Mouse (Mus musculus) stomach, postnatal 0 days (tissue): Measurements from ENCODE around the gene Tmc4. TPM values are rescaled to one million over a fixed set of nuclear protein-coding genes. Genes with fewer than 3 reads are reported as not detected.
"Not testable (repeated sequence)": the region's sequence is repeated elsewhere in the genome, so short reads cannot be mapped to it uniquely, and the experiment has no call there.

ENCODE experiments used
- ATAC-seq: fragments of 200-750 bp; cut with Nextera tagmentation; 2 replicates; pipeline ENCODE4 v1.8.0; 2017; ENCODE audit not compliant: low FRiP score, low TSS enrichment
- DNase-seq: peaks from one replicate; pipeline ENCODE4 v3.0.0-alpha.2; 2016; ENCODE audit warnings: low spot score
- H3K27ac ChIP-seq: fragments of 300-500 bp; sonication (generic); replicated peaks from 2 replicates; pipeline ENCODE4 v1.5.1; 2014; ENCODE audit warnings: mild to moderate bottlenecking, control low read depth
- H3K27me3 ChIP-seq: fragments of 300-500 bp; sonication (generic); 2 replicates; pipeline ENCODE4 v1.6.1; 2014; ENCODE audit warnings: low read length; ENCODE audit not compliant: control insufficient read depth, insufficient read depth
- H3K36me3 ChIP-seq: fragments of 300-500 bp; sonication (generic); 2 replicates; pipeline ENCODE4 v1.6.1; 2014; ENCODE audit warnings: low read length, mixed read lengths; ENCODE audit not compliant: control insufficient read depth, insufficient read depth
- H3K4me1 ChIP-seq: fragments of 300-500 bp; sonication (generic); replicated peaks from 2 replicates; pipeline ENCODE4 v1.6.1; 2014; ENCODE audit warnings: antibody characterized with exemption; ENCODE audit not compliant: control insufficient read depth, insufficient read depth
- H3K4me2 ChIP-seq: fragments of 300-500 bp; sonication (generic); replicated peaks from 2 replicates; pipeline ENCODE4 v1.6.1; 2014; ENCODE audit warnings: low read depth, mild to moderate bottlenecking, control low read depth, moderate library complexity
- H3K4me3 ChIP-seq: fragments of 300-500 bp; sonication (generic); 2 replicates; pipeline ENCODE4 v1.5.1; 2014; ENCODE audit warnings: low read depth, low read length, control low read depth
- H3K9ac ChIP-seq: fragments of 300-500 bp; sonication (generic); 2 replicates; pipeline ENCODE4 v1.6.1; 2014; ENCODE audit warnings: mild to moderate bottlenecking, low read length, control low read depth, mixed read lengths
- H3K9me3 ChIP-seq: fragments of 300-500 bp; sonication (generic); 2 replicates; pipeline ENCODE4 v1.6.1; 2016; ENCODE audit warnings: low read length; ENCODE audit not compliant: control insufficient read depth
- CTCF ChIP-seq: IDR thresholded peaks from 2 replicates; pipeline ENCODE4 v1.5.1; 2016; ENCODE audit warnings: antibody characterized with exemption, low read depth, mild to moderate bottlenecking, moderate library complexity
- EP300 ChIP-seq: optimal IDR thresholded peaks from 2 replicates; pipeline ENCODE3; 2016; ENCODE audit warnings: antibody characterized with exemption
- WGBS: fragments of 180-500 bp; shearing (Covaris S2); extraction: QIAGEN DNeasy Blood & Tissue Kit; methylation state at CpG from one replicate; pipeline ENCODE4 v1.1.7; 2014; 5-methylcytosine and 5-hydroxymethylcytosine counted together
- polyA plus RNA-seq: library from polyadenylated mRNA; unstranded; fragments of >200 nt; fragmentation: Nextera tagmentation; extraction: Ambion mirVana; gene quantifications from 2 replicates; pipeline ENCODE4 v1.2.1, GENCODE M21; 2015

The Tmc4 gene
- polyA plus RNA-seq: 70.1 and 77.4 TPM in 2 replicates

- H3K4me3 ChIP-seq: peak within 1 kb of the TSS; percentile 38
- H3K27ac ChIP-seq: peak within 1 kb of the TSS; percentile 30
Observed at GRCm38 (mm10) chr7:3677342-3677741, at the start of gene Tmc4. Gene Tmc4, minus strand, starts transcription at chr7:3677553.

GRCm38 (mm10) chr7:3725459-3725858 lies 48.1 kb upstream of the Tmc4 start:
- not testable (repeated sequence) for H3K27me3 ChIP-seq, H3K9ac ChIP-seq, H3K9me3 ChIP-seq, ATAC-seq, H3K4me1 ChIP-seq, H3K36me3 ChIP-seq, H3K27ac ChIP-seq, H3K4me3 ChIP-seq, DNase-seq, H3K4me2 ChIP-seq

More at GRCm38 (mm10) chr7:3677342-3677741, at the start of gene Tmc4:
- 40% methylated on average over 9 of the region's 9 CpGs for WGBS
- ATAC-seq (peak; percentile 86), DNase-seq (peak; percentile 86)
- Histone ChIP-seq H3K36me3 (no peaks in the 10 kb centered on the region), H3K27me3 (no peaks in the 10 kb centered on the region), H3K4me2 (peak within 1 kb of the TSS; percentile 57), H3K4me1 (no peaks in the 10 kb centered on the region), H3K9me3 (no peaks in the 10 kb centered on the region), H3K9ac (peak within 1 kb of the TSS; percentile 60)
- TF ChIP-seq EP300: no peak
- peak; percentile 52 for TF ChIP-seq CTCF

- not testable (repeated sequence) for DNase-seq, H3K9ac ChIP-seq, H3K27me3 ChIP-seq, H3K4me1 ChIP-seq, H3K9me3 ChIP-seq, H3K4me3 ChIP-seq, H3K27ac ChIP-seq, H3K36me3 ChIP-seq, ATAC-seq, H3K4me2 ChIP-seq
- 33% methylated on average over 1 of the region's 3 CpGs for WGBS
Observed at GRCm38 (mm10) chr7:3720268-3720667, 42.9 kb upstream of the Tmc4 start, which contains the start of gene Pirb. Gene Pirb, minus strand, starts transcription at chr7:3720391.

GRCm38 (mm10) chr7:3715249-3715648 lies 37.9 kb upstream of the Tmc4 start:
- 35% methylated on average over 1 of the region's 1 CpGs for WGBS
- ATAC-seq: no peak

GRCm38 (mm10) chr7:3712264-3712942 lies 35.0 kb upstream of the Tmc4 start:
- H3K4me1 ChIP-seq: no peaks in the 10 kb centered on the region
- ATAC-seq: no peak
- TF ChIP-seq CTCF: no peak
- no peak for TF ChIP-seq EP300
- H3K9me3 ChIP-seq: no peaks in the 10 kb centered on the region
- no peaks in the 10 kb centered on the region for H3K27me3 ChIP-seq
- no peaks in the 10 kb centered on the region for H3K36me3 ChIP-seq
- H3K9ac ChIP-seq: no peak overlapping the region
- WGBS: 25% methylated on average over 5 of the region's 5 CpGs
- no peak overlapping the region for H3K27ac ChIP-seq
- no peak overlapping the region for H3K4me3 ChIP-seq
- no peak overlapping the region for H3K4me2 ChIP-seq
- no peak for DNase-seq

More at GRCm38 (mm10) chr7:3715249-3715648, 37.9 kb upstream of the Tmc4 start:
- DNase-seq: no peak
- TF ChIP-seq EP300: no peak
- no peak for TF ChIP-seq CTCF
- H3K9me3 ChIP-seq: no peaks in the 10 kb centered on the region
- no peaks in the 10 kb centered on the region for H3K27me3 ChIP-seq
- H3K4me2 ChIP-seq: no peak overlapping the region
- H3K27ac ChIP-seq: no peak overlapping the region
- no peak overlapping the region for H3K9ac ChIP-seq
- H3K4me3 ChIP-seq: no peak overlapping the region
- no peaks in the 10 kb centered on the region for H3K4me1 ChIP-seq
- no peaks in the 10 kb centered on the region for H3K36me3 ChIP-seq

- no peaks in the 10 kb centered on the region for H3K27me3 ChIP-seq
- H3K4me3 ChIP-seq: no peak overlapping the region
- WGBS: 61% methylated on average over 1 of the region's 1 CpGs
- H3K4me1 ChIP-seq: peaks cover 4% of the 10 kb centered on the region; the same call in 1 of the 2 replicates
- H3K36me3 ChIP-seq: peaks cover 8% of the 10 kb centered on the region
- DNase-seq (no peak), ATAC-seq (no peak)
- H3K27ac ChIP-seq: no peak overlapping the region
- no peak overlapping the region for H3K4me2 ChIP-seq
- H3K9ac ChIP-seq: no peak overlapping the region
- TF ChIP-seq EP300 (no peak), CTCF (no peak)
- H3K9me3 ChIP-seq: no peaks in the 10 kb centered on the region
Observed at GRCm38 (mm10) chr7:3709000-3709399, 31.6 kb upstream of the Tmc4 start.

- H3K9me3 ChIP-seq, ATAC-seq: not testable (repeated sequence)
- 36% methylated on average over 5 of the region's 5 CpGs for WGBS
Observed at GRCm38 (mm10) chr7:3708447-3708980, 31.2 kb upstream of the Tmc4 start.

More at GRCm38 (mm10) chr7:3708447-3708980, 31.2 kb upstream of the Tmc4 start:
- not testable (repeated sequence) for H3K36me3 ChIP-seq, H3K4me3 ChIP-seq, DNase-seq, H3K27ac ChIP-seq, H3K4me1 ChIP-seq, H3K27me3 ChIP-seq, H3K4me2 ChIP-seq, H3K9ac ChIP-seq
